Mouse (Mus musculus): ENCODE data around the gene Zfp870.

- TF ChIP-seq CTCF (IDR thresholded peaks at IDR 0.05) (no peak), EP300 (IDR thresholded peaks at IDR 0.05) (no peak)
Measured at GRCm38 (mm10) chr17:32919123-32919522, 27.7 kb upstream of the Zfp870 start.
